Mouse (Mus musculus) frontal cortex, postnatal 10 days (tissue): ENCODE measurements around the gene Dync1i2.

Experiments used
- DNase-seq, 2 experiments: peaks; one replicate each; pipeline ENCODE4 v3.0.0; 2022; ENCODE audit warnings: low spot score in 2 of 2, mixed read lengths in 1 of 2

Gene Dync1i2

DNA sequence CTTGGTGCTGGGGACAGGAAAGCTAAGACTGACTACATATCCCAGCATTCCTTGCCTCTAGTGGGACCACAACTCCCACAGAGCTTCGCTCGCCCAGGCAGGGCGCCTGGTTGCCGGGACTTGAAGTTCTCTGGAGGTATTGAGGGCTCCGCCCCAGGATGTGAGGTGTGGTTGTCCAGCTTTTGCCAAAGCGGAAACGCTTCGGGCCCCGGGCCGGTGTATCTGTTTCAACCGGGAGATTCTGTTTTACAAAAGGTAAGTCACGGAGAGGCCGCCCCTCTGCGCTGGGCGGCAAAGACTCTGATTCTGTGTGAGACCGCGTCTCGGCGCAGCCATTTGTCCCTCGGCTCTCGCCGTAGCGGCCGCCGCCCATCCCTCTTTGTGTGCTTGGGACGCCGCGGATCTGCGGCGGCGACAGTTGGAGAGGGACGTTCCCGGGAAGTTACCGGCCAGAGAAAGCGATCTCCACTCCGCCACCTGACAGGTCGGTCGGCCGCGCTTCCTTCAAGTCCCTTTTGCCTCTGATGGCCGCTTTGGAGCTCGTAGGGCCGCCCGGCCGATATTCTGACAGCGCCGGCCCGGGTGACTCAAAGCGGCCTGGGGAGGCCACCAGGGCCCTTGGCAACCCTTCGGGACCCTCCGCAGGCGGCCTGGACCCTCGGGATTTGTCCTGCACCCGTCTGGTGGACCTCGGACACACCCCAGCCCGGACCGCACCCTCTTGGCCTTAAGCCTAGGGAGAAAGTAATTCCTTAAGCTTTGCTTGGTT is at the start of gene Dync1i2:
Dync1i2 (plus strand) TSS at position 116 of the 769 bp plus-strand sequence.
- DNase-seq = peak; percentile 90 to 91

DNA sequence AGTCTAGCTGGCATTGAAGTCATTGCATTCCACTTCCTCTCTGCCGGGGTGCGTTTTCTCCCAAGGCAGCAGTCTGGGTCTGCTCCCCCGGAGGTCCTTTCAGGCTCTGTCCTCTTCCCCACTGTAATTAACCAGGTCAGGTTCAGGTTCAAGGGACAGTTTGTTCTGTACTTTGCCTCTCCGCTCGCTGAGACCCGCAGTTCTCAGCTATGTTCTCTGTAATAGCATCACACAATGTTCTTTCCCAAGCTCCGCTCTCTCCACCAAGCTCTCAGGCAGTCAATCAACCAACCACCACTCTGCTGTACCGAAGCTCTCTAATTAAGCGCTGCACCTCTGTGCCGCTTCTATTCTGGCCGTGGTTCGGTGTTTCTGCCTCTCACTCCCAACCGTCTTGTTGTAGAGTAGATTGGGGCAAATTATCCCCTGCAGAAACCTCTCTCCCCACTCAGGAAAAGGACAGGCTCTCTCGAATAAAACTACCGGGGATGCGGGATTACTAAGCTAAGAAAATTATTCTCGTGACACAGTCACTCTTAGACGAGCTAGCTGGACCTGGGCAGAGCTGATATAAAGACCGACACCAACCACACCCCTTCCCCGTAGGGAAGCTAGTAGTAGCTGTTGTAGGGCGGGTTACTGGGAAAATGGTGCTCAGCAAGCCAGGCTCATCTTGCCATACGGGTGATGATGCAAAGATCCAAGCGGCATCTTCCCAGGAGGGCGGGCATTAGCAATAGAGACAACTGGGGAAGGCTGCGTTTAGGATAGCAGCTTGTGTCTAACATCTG is 48.5 kb upstream of the Dync1i2 start:
- DNase-seq = no peak

DNA sequence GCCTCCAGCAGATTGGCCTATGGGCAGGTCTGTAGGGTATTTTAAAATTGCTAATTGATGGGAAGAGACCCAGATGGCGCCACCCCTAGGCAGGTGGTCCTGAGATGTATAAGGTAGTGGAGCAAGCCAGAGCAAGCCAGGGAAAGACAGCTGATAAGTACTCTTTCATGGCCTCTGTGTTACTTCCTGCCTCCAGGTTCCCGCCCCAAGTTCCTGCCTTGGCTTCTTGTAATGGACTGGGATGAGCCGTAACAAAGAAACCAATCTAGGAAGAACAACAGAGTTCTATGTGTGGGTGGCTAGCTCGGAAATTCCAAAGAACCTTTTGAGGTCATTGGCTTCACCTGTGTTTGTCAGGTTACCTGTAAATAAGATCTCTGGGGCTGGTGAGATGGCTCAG is 44.3 kb upstream of the Dync1i2 start:
- DNase-seq = no peak

DNA sequence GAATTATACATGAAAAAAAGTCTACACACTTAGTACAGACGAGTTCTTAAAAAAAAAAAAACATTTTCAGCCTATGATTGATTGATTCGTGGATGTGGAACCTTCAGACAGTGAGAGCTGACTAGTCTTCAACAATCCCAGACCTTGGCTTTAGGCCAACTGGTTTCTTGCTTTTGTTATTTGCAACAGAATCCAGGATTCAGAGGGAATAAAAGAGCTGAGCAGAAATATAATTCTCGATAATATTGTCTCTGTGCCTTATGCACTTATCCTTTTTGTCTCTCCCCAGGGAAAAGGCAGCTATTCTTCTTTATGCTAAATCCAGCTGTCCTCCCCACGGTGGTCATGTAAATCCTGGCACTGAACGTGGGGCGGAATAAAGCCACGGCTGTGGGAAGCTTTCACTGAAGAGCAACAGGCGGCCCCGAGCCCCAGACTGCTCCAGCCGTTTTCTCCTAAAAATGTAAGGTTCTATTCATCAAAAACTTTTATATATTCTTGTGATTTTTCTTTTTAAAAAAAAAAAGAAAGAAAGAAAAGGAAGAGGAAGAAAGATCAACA is 43.0 kb upstream of the Dync1i2 start:
- no peak for DNase-seq

DNA sequence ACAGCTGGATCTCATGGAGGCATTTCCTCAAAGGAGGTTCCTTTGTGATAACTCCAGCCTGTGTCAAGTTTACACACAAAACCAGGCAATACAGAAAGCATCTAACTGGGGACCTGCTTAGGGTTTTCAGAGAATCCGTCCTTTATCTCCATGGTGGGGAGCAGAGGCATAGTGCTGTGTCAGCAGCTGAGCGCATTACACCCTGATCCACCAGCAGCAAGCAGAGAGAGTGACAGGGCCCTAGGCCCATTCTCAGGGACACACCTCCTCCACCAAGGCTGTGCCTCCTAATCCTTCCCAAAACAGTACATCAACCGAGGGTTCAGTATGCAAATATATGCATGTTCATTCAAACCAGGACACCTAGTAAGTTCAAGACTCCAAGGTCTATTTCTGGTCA is 38.5 kb upstream of the Dync1i2 start:
- no peak for DNase-seq

DNA sequence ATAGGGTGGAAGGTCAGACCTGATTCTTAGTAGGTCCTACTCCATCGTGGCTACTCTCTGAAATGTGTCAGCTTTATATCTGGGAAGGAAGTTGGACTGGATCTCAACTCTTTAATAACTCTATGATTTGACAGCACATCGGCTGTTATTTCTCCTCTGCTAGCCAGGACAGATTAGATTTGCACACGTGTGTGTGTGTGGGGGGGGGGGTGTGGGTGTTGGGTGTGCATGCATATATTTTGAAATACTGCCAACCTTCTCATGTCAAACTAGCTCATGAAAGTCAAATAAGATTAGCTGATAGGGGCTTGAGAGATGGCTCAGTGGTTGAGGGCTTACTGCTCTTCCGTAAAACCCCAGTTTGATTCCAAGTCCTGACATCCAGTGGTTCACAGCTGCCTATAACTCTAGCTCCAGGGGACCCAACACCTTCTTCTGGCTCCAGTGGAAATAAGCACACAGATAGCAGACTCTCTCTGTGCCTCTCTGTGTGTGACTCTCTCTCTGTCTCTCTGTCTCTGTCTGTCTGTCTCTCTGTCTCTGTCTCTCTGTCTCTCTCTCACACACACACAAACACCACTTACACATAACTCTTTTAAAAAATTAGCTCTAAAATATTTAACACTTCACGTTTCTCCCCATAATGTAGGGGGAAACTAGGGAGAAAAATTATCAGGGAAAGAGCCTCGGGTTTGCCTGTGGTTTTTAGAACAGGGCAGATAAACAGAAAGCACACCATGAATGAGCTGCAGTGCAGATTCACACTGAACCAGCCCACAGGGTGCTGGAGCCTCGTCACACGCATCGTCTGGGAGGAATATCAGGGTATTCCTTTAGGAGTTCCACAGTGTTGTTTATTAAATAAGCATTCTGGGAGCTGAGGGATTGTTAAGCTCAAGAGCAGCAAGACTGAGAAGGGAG is 34.9 kb upstream of the Dync1i2 start:
- DNase-seq = no peak

DNA sequence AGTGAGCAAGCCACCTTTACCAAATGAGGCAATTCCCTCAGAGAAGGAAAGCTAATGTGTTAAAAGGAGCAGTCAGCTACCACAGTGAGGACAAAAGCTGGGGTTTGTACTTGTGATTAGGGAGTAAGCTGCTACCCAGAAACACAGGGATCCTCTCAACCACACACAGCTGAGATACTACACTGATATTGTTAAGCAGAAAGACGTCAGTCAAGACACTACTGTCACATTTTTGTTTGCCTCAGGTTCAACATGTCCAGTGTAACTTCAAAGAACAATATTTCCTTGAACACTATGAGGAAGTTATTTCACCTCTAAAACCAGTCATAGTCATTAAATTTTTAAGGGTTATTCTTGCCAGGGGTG is 34.3 kb upstream of the Dync1i2 start:
- DNase-seq = no peak

DNA sequence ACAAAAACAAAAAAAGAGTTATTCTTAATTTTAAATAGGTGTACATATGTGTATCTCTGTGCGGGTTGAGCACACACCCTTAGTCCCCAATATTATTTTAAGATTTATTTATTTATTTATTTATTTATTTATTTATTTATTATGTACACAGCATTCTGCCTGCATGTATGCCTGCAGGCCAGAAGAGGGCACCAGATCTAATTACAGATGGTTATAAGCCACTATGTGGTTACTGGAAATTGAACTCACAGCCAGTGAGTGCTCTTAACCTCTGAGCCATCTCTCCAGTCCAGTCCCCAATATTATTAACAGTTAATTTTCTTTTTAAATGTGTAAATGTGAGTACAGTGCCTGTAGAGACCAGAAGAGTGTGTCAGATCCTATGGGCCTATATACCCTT is 33.7 kb upstream of the Dync1i2 start:
- no peak for DNase-seq

DNA sequence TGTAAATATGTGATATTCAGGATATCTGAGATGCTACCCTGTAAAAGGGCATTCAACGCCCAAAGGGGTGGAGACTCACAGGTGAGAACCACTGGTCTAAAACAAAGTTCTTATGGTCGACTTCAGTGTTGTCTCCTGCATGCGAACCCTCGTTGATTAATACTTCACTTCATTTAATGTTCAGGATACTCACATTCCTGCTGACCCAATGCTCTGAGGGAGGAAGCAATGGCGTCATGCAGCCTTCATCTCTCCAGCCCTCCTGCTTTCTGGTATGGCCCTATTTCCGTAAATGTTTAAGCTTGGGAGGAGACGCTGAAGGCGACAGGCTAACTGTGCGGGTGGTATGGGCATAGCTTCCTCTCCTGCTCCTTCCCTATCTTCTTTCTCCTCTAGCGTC is 31.8 kb upstream of the Dync1i2 start:
- no peak for DNase-seq

DNA sequence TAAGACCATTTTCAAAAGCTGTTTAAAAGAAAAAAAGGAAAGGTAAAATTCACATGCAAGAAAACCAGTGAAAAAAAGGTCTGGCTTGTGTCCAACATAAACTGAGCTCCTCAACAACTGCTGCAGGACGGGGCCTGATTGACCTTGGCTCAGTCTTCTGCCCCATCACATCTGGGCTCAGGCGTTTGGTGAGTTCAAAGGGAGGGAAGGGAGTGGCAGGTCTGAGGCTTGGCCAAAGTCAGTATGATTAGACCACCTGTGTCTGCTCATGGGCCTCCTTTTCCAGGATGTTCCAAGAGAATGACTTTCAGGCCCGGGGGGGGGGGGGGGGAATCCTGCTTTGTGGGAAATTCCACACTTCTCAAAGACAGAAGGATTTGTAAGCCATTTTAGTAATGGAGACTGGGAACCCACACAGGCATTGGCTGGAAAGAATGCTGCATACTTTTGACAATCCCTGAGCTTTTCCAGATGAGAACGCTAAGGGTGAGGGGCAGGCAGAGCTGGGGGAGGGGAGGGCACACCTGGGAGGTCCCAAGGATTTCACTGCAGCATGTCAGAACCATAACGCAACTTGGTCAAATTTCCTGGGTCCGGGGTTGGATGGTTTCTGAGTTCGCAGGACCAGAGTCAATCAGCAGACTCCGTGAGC is 30.8 kb upstream of the Dync1i2 start:
- no peak for DNase-seq

DNA sequence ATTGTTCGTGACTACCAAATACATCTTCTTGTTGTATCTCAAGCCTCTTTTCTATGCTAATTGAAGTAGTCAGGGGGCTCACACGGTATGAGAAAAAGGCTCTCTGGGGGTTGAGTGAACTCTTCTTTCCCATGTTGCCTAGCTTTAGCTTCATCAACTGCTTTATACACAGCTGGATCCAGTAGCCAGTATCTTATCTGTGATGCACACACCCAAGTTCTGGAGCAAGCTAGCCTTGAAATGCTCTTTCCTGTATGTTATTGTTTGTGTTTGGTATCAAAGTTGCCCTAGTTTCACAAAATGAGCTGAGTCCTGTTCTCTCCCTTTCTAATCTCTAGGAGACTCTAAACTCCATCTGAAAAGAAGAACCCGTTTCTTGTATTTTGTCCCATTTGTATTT is 23.6 kb upstream of the Dync1i2 start:
- no peak for DNase-seq

DNA sequence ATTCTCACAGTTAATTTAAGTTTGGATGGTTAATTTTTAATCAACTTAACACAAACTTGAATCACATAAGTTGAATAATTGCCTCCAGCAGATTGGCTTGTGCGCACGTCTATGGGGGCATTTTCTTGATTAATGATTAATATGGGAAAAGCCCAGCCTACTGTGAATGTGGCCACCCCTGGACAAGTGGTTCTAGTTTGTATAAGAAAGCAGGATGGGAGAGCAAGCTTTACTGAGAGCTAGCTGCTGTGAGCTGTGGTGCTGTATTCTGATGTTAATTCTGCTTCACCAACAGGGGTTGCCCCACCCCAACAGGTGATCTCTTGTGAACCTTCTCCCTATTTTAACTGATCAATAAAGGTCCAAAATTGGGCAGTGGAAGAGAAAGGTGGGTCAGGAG is 22.6 kb upstream of the Dync1i2 start:
- no peak for DNase-seq

DNA sequence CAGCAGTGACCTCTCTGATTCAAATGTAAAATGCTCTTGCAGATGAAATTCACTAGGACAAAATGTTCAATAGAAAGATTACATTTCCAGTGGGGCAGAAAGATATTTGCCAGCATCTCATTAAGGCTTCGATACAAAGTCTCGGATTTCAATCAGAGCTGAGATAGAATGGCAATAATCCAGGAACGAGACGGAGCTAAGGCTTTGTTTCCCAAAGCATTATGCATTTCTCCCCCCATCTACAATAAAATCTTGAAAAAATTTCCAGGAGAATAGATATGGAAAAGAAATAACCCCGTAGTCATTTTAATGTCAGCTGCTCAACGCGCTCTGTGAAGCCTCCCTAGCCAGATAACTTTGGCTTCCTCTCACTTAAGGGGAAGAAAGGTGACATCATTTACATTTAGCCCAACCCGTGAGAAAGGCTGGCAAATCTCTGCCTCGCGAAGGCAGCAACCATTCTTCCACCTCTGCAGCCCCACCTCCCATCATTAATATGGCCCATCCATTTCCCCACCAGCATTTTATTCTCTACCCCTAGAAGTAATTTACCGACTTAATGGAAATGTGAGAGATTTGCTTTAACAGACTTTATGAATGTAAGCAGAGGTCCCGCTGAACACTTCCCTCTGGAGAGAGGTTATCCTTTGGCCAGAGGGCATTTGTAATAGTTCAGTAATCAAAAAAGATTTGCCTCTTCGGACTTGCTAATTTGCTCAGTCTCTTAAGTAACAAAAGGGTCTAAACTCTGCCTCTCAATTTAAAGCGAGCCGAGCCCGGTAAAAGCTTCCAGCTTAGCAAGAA is 19.9 kb upstream of the Dync1i2 start:
- DNase-seq = no peak

DNA sequence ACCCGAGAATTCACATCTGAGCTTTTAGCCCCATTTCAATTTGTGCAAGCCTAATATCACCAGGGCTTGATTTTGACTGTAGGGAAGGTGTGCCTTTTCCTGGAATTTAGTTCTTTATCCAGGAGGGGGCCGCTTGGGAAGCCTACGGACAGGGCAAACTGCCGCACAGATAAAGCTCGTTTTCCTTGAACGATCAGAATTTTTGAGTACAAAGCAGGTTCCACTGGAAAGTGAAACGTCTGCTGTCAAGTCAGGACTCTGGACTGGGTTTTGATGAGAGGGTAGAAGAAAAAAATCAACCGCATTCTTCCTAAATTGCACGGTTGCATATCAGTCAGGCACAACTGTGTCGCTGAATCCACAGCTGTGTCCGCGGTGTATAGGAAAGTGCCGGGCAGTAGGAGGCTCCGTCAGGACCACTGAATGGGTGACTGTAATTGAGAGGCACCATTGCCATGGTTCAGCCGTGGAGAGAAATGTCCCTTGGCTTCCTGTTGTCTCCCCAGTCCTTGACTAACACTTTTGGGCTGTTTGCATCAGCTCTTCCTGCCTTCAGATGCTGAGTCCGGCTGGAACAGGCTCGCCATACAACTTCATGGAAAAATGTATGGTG is 19.2 kb upstream of the Dync1i2 start:
- DNase-seq = no peak

DNA sequence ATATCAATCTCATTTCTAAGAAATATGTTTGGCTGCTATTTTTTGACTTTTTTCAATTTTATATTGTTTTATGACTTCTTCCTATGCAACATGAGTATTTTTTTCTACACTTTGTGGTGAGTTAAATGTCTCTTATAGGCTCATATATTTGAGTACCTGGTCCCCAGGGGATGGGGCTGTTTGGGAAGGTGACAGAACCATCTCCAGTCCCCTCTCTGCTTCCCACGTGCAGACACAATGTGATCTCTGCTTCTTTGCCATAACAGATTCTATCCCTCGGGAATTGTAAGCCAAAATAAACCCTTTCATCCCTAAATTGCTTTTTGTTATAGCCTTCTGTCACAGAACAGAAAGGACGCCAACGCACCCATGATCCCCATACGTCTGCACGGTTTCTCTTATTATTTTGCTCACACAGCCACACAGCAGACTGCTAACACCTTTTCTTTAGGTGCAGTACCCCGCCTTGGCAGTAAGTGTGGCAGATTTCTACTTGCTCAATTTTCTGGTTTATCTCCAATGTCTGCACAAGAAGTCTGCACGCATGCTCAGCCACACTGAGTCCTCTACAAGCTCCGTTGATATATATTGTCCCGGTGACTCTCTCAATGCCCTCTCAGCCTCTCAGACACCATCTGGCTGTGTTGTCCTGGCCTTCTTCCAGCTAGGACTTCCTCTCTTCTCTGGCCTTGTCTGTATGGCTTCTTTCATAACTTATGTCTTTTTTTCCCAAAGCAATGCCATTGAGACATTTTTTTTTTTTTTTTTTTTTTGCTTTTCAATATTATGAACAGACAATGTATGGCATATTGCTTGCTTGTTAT is 17.2 kb upstream of the Dync1i2 start:
- no peak for DNase-seq

DNA sequence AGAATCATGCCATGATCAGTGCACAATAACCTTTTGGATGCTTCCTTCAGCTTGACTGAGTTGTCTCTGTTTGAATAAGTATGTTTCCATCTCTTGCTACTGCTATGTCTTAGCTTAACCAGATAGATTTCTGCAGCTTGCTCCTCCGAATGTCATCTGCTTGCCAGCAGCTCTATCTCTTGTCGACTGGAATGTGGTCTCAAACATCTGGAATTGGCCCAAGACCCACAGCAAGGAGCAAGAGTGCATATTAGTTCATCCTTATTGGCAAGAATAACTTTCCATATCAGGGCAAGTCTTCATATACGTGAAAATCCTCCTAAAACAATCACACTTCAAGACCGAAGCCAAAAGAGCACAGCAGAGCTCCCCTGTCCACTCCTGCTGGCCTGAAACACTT is 14.6 kb upstream of the Dync1i2 start:
- DNase-seq = no peak

DNA sequence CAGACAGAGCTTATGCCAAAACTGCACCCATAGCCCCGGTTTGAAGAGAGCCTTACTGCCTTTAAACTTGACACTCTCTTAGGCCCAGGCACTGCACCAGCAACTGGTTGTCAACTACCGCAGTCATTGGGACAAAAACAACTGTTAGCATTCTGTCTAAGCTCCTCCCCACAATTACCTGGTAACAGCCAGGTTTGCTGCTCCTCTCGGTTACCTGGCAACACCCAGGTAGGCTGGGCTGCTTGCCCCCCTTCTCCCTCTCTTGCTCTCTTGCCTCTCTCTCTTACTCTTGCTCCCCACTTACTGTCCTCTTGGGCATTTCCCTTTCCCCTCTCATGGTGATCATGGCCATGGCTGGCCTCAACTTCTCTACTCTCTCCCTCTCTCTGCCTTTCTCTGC is 12.6 kb upstream of the Dync1i2 start:
- no peak for DNase-seq

DNA sequence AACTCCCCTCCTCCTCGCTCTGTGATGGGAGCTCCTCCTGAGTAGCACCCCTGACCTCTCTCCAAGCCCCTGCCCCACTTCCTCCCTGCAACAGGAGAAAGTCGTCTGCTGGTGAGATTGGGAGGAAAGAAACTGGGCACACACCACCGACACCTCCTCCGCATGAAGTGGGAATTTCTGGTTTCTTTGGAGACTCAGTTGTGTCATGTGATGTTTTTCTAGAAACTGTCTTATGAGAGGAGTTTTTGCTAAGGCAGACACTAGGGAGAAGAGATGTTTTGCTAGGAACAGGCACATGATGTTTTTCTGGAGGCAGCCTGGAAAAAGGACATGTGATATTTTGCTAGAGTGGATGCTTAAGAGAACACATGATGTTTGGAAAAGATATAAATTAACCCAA is 11.0 kb upstream of the Dync1i2 start:
- DNase-seq = no peak

DNA sequence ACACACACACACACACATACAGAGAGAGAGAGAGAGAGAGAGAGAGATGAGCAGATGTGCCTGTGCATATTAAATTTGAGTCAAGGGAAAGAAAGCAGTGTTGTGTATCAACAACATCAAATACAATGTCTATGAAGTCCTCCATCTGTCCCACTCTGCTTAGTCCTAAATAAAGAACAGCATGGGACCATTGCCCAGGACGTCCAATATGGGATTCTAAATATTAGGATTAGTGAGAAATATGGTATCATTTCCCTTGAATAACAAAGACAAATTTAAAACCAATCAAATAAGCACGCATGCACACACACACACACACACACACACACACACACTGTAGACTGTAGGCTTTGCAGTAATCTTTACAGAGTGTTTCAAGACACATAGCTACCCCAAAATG is 9.6 kb upstream of the Dync1i2 start:
- no peak for DNase-seq
